Mouse (Mus musculus): ENCODE data around the gene Tfcp2.
"Not testable (repeated sequence)": the region's sequence is repeated elsewhere in the genome, so short reads cannot be mapped to it uniquely, and the experiment has no call there.

GRCm38 (mm10) chr15:100542876-100543650, 8.7 kb downstream of the Tfcp2 start:
- not testable (repeated sequence) for TF ChIP-seq POLR2A (IDR thresholded peaks at IDR 0.05; ENCODE audit: insufficient read depth, low read length); EP300 (IDR thresholded peaks at IDR 0.05; ENCODE audit: insufficient read depth, low read depth, low read length); CTCF (IDR thresholded peaks at IDR 0.05; ENCODE audit: low read depth, low read length)

Measured in ES-Bruce4 (cell line).